ENCODE assay signal across 8 mouse cellular contexts in the genomic region with DNA sequence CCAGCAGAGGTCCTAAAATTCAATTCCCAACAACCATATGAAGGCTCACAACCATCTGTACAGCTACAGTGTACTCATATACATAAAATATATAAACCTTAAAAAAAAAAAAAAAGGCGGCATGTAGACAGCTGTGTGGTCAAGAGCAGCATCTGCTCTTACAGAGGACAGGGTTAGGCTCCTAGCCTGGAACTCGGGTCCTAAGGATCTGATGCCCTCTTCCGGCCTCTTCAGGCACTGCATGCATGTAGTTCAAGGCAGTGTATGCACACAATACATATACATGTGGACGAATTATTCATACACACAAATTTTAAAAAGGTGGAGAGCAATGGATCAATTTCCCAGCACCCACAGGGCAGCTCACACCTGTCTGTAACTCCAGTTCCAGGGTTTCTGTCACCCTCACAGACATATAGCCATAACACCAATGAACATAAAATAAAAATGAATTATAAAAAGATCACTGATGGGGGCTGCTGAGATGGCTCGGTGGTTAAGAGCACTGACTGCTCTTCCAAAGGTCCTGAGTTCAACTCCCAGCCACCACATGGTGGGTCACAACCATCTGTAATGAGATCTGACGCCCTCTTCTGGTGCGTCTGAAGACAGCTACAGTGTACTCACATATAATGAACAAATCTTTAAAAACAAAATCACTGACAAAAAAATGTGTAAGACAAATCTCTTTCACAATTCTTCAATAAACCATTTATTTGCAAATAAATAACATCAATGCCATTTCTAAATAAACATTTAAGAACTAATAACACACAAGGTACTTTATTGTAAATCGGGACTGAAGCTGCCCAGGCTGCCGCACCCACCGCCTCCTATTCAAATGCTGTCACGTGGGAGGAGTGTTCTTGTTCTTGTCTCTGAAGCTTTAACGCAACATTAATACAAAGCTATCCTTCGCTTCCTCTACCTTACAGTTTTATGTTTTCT. TPM values are rescaled to one million over a fixed set of nuclear protein-coding genes. Genes with fewer than 3 reads are reported as not detected.
DNase-seq lines count a peak whose midpoint lies in the region; ATAC-seq and TF ChIP-seq lines count a peak whose summit lies in the region.

No protein-coding gene starts in this region.

- ATAC-seq in Patski, result peak; percentile 58
- peak; percentile 55 for ATAC-seq in liver, embryonic 14.5 days (ENCODE audit: insufficient read depth)
- peak; percentile 44; the same call in 1 of the 2 replicates for ATAC-seq in neural tube, embryonic 14.5 days (ENCODE audit: low read depth)

- H3K9ac ChIP-seq in liver, embryonic 14.5 days (replicated peaks), result no peak overlapping the region
- no peak overlapping the region for H3K9ac ChIP-seq in neural tube, embryonic 14.5 days (replicated peaks; ENCODE audit: low read depth, low read length)

- no peak for TF ChIP-seq EP300 in liver, embryonic 14.5 days (IDR thresholded peaks at IDR 0.05; ENCODE audit: low read depth)

- POLR2A ChIA-PET in Patski (lab: Charles Lee), result no interaction called here

- H3K27ac ChIP-seq in layer of hippocampus, adult 2 months, result no peak overlapping the region
- no peak overlapping the region for H3K27ac ChIP-seq in hindbrain, embryonic 10.5 days
- H3K27ac ChIP-seq in liver, embryonic 14.5 days, result no peak overlapping the region
- H3K27ac ChIP-seq in neural tube, embryonic 14.5 days (ENCODE audit: low read depth, low read length), result no peak overlapping the region

- CTCF ChIA-PET in Patski (lab: Charles Lee), result interaction anchor here (0.9 to 1.5 kb wide), 3 partner anchors 11 to 30 kb away, joined by 3 to 4 read pairs (median 4); no protein-coding TSS in a partner anchor

- in situ Hi-C loops in Patski (cut with MboI; ENCODE audit: low pct_unique_long_range_greater_than_20kb), result no loop called here

- H3K4me1 ChIP-seq in hindbrain, embryonic 10.5 days (replicated peaks), result no peaks in the 10 kb centered on the region
- H3K4me1 ChIP-seq in liver, embryonic 14.5 days (replicated peaks; ENCODE audit: control insufficient read depth in 2 of 2, insufficient read depth in 2 of 2, low read length in 1 of 2), result no peaks in the 10 kb centered on the region
- H3K4me1 ChIP-seq in neural tube, embryonic 14.5 days (ENCODE audit: control insufficient read depth, insufficient read depth, low read length), result no peaks in the 10 kb centered on the region

- no peak for DNase-seq in layer of hippocampus, adult 2 months (ENCODE audit: low spot score in 2 of 2)
- no peak for DNase-seq in layer of hippocampus, postnatal 14 days (ENCODE audit: low spot score in 2 of 2)
- DNase-seq in Patski (ENCODE audit: low read depth, low spot score), result no peak
- DNase-seq in hindbrain, embryonic 10.5 days (ENCODE audit: low spot score), result peak; percentile 39
- no peak for DNase-seq in liver, embryonic 14.5 days (ENCODE audit: low read depth in 3 of 3, low spot score in 3 of 3)
- DNase-seq in layer of hippocampus, adult 9-11 months, result no peak
- DNase-seq in gastrocnemius, postnatal 14 days, result no peak

- H3K4me3 ChIP-seq in layer of hippocampus, adult 2 months, result no peak overlapping the region
- H3K4me3 ChIP-seq in hindbrain, embryonic 10.5 days, result no peak overlapping the region
- no peak overlapping the region for H3K4me3 ChIP-seq in liver, embryonic 14.5 days (ENCODE audit: insufficient read depth in 1 of 2, low read depth in 2 of 2, low read length in 2 of 2)
- no peak overlapping the region for H3K4me3 ChIP-seq in neural tube, embryonic 14.5 days (ENCODE audit: low read depth, low read length)

- TF ChIP-seq CTCF in layer of hippocampus, adult 2 months (conservative IDR thresholded peaks at IDR 0.05), result peak; percentile 65
- TF ChIP-seq CTCF in Patski (IDR thresholded peaks at IDR 0.05), result peak; percentile 59
- TF ChIP-seq CTCF in liver, embryonic 14.5 days (IDR thresholded peaks at IDR 0.05; ENCODE audit: low read depth), result peak; percentile 67

- peaks cover 67% of the 10 kb centered on the region for H3K36me3 ChIP-seq in hindbrain, embryonic 10.5 days
- peaks cover 40% of the 10 kb centered on the region for H3K36me3 ChIP-seq in liver, embryonic 14.5 days (replicated peaks; ENCODE audit: control insufficient read depth, insufficient read depth, low read depth)
- peaks cover 43% of the 10 kb centered on the region for H3K36me3 ChIP-seq in neural tube, embryonic 14.5 days (ENCODE audit: control insufficient read depth, insufficient read depth, low read length)

- H3K9me3 ChIP-seq in hindbrain, embryonic 10.5 days, result no peaks in the 10 kb centered on the region
- no peaks in the 10 kb centered on the region for H3K9me3 ChIP-seq in liver, embryonic 14.5 days (ENCODE audit: control insufficient read depth, low read length)
- no peaks in the 10 kb centered on the region for H3K9me3 ChIP-seq in neural tube, embryonic 14.5 days (ENCODE audit: control insufficient read depth, low read length)

- 88% methylated on average over 13 of the region's 13 CpGs for WGBS in hindbrain, embryonic 10.5 days
- 76% methylated on average over 13 of the region's 13 CpGs for WGBS in liver, embryonic 14.5 days (ENCODE audit: insufficient replicate concordance)
- 89% methylated on average over 13 of the region's 13 CpGs for WGBS in neural tube, embryonic 14.5 days

- no peaks in the 10 kb centered on the region for H3K27me3 ChIP-seq in Patski
- H3K27me3 ChIP-seq in hindbrain, embryonic 10.5 days (ENCODE audit: insufficient read depth, poor library complexity, severe bottlenecking), result no peaks in the 10 kb centered on the region
- H3K27me3 ChIP-seq in liver, embryonic 14.5 days (ENCODE audit: control insufficient read depth, insufficient read depth, low read length), result no peaks in the 10 kb centered on the region
- H3K27me3 ChIP-seq in neural tube, embryonic 14.5 days (ENCODE audit: control insufficient read depth, insufficient read depth, low read length), result no peaks in the 10 kb centered on the region

- intact Hi-C loops in gastrocnemius, postnatal 14 days (cut with DNase I; ENCODE audit: low total_unique reads), result no loop called here

- H3K4me2 ChIP-seq in liver, embryonic 14.5 days (ENCODE audit: low read depth), result no peak overlapping the region
- H3K4me2 ChIP-seq in neural tube, embryonic 14.5 days (ENCODE audit: low read depth, low read length), result no peak overlapping the region

RNA-seq across cellular contexts. Expression of a gene that starts 22.1 kb away (rescaled TPM):
- total RNA-seq in layer of hippocampus, adult 2 months (2021), result 10 to 100 TPM; 55.1 to 66.0 TPM
- 10 to 100 TPM; 59.1 to 62.8 TPM for total RNA-seq in layer of hippocampus, postnatal 14 days (2021)
- 64.0 TPM for polyA plus RNA-seq in Patski (2021)
- 63.4 and 67.5 TPM in 2 replicates for polyA plus RNA-seq in hindbrain, embryonic 10.5 days (2016; fragmentation: Nextera tagmentation; extraction: Ambion mirVana)
- 14.4 and 20.0 TPM in 2 replicates for polyA plus RNA-seq in liver, embryonic 14.5 days (2012; rRNA removed)
- polyA plus RNA-seq in liver, embryonic 14.5 days (2014; fragmentation: Nextera tagmentation; extraction: Ambion mirVana), result 12.8 and 13.9 TPM in 2 replicates
- 57.9 and 63.5 TPM in 2 replicates for polyA plus RNA-seq in neural tube, embryonic 14.5 days (2014; fragmentation: Nextera tagmentation; extraction: Ambion mirVana)
- total RNA-seq in gastrocnemius, postnatal 14 days (2021), result 10 to 100 TPM; 29.4 to 29.8 TPM

RNA-seq across cellular contexts. Expression of a gene that starts 57.7 kb away (rescaled TPM):
- 10 to 100 TPM; 31.4 to 33.1 TPM for total RNA-seq in layer of hippocampus, adult 2 months (2021)
- 10 to 100 TPM; 31.9 to 35.0 TPM for total RNA-seq in layer of hippocampus, postnatal 14 days (2021)
- polyA plus RNA-seq in Patski (2021), result 19.4 TPM
- polyA plus RNA-seq in hindbrain, embryonic 10.5 days (2016; fragmentation: Nextera tagmentation; extraction: Ambion mirVana), result 22.0 and 22.2 TPM in 2 replicates
- 1.7 TPM in 2 replicates for polyA plus RNA-seq in liver, embryonic 14.5 days (2012; rRNA removed)
- polyA plus RNA-seq in liver, embryonic 14.5 days (2014; fragmentation: Nextera tagmentation; extraction: Ambion mirVana), result 1.3 and 1.5 TPM in 2 replicates
- 20.5 and 27.5 TPM in 2 replicates for polyA plus RNA-seq in neural tube, embryonic 14.5 days (2014; fragmentation: Nextera tagmentation; extraction: Ambion mirVana)
- total RNA-seq in gastrocnemius, postnatal 14 days (2021), result 1 to 10 TPM; 5.2 to 6.1 TPM

RNA-seq across cellular contexts. Expression of a gene that starts 59.2 kb away (rescaled TPM):
- 1 to 10 TPM; 8.5 to 9.7 TPM for total RNA-seq in layer of hippocampus, adult 2 months (2021)
- total RNA-seq in layer of hippocampus, postnatal 14 days (2021), result 1 to 10 TPM; 7.7 to 7.8 TPM
- polyA plus RNA-seq in Patski (2021), result 1.4 TPM
- 5.9 and 6.0 TPM in 2 replicates for polyA plus RNA-seq in hindbrain, embryonic 10.5 days (2016; fragmentation: Nextera tagmentation; extraction: Ambion mirVana)
- 3.9 and 4.0 TPM in 2 replicates for polyA plus RNA-seq in liver, embryonic 14.5 days (2012; rRNA removed)
- 9.1 and 12.1 TPM in 2 replicates for polyA plus RNA-seq in liver, embryonic 14.5 days (2014; fragmentation: Nextera tagmentation; extraction: Ambion mirVana)
- polyA plus RNA-seq in neural tube, embryonic 14.5 days (2014; fragmentation: Nextera tagmentation; extraction: Ambion mirVana), result 4.2 and 4.4 TPM in 2 replicates
- total RNA-seq in gastrocnemius, postnatal 14 days (2021), result 1 to 10 TPM; 6.2 to 7.4 TPM
